Mouse (Mus musculus): ENCODE measurements at regions not wholly inside any gene's neighbourhood (a gene's known extent, or its start where the extent isn't known, plus 50 kb on each side); places are given as distances from the start of the nearest gene placed in this dataset.
"Not testable (repeated sequence)": the region's sequence is repeated elsewhere in the genome, so short reads cannot be mapped to it uniquely, and the experiment has no call there.

- no peak for DNase-seq (ENCODE audit: low spot score in 2 of 2)
Observed at GRCm38 (mm10) chr17:4875086-4876046, 118.8 kb upstream of the Arid1b start.

- no peak for DNase-seq (ENCODE audit: low spot score in 2 of 2)
Observed at GRCm38 (mm10) chr17:4876431-4876830, 117.7 kb upstream of the Arid1b start.

GRCm38 (mm10) chr17:4881473-4881872 is 112.7 kb upstream of the Arid1b start:
- DNase-seq (ENCODE audit: low spot score in 2 of 2) = no peak

- no peak for DNase-seq (ENCODE audit: low spot score in 2 of 2)
Observed at GRCm38 (mm10) chr17:4884083-4884482, 110.0 kb upstream of the Arid1b start.

- DNase-seq (ENCODE audit: low spot score in 2 of 2) = no peak
Observed at GRCm38 (mm10) chr17:4884761-4885160, 109.4 kb upstream of the Arid1b start.

- DNase-seq (ENCODE audit: low spot score in 2 of 2) = not testable (repeated sequence)
Observed at GRCm38 (mm10) chr17:4887331-4887730, 106.8 kb upstream of the Arid1b start.

- no peak for DNase-seq (ENCODE audit: low spot score in 2 of 2)
Observed at GRCm38 (mm10) chr17:4889577-4889976, 104.6 kb upstream of the Arid1b start.

- no peak for DNase-seq (ENCODE audit: low spot score in 2 of 2)
Observed at GRCm38 (mm10) chr17:4890131-4890530, 104.0 kb upstream of the Arid1b start.

- DNase-seq (ENCODE audit: low spot score in 2 of 2) = no peak
Observed at GRCm38 (mm10) chr17:4891576-4891975, 102.6 kb upstream of the Arid1b start.

- DNase-seq (ENCODE audit: low spot score in 2 of 2) = not testable (repeated sequence)
Observed at GRCm38 (mm10) chr17:4894756-4895330, 99.3 kb upstream of the Arid1b start.

GRCm38 (mm10) chr17:4903129-4903528 is 91.0 kb upstream of the Arid1b start:
- no peak for DNase-seq (ENCODE audit: low spot score in 2 of 2)

GRCm38 (mm10) chr17:4906504-4906903 is 87.6 kb upstream of the Arid1b start:
- no peak for DNase-seq (ENCODE audit: low spot score in 2 of 2)

- no peak for DNase-seq (ENCODE audit: low spot score in 2 of 2)
Observed at GRCm38 (mm10) chr17:4907181-4907752, 86.9 kb upstream of the Arid1b start.

GRCm38 (mm10) chr17:4907841-4908571 is 86.1 kb upstream of the Arid1b start:
- DNase-seq (ENCODE audit: low spot score in 2 of 2) = peak; percentile 64 to 82

- no peak for DNase-seq (ENCODE audit: low spot score in 2 of 2)
Observed at GRCm38 (mm10) chr17:4908572-4908965, 85.6 kb upstream of the Arid1b start.

GRCm38 (mm10) chr17:4910182-4910581 is 84.0 kb upstream of the Arid1b start:
- DNase-seq (ENCODE audit: low spot score in 2 of 2) = no peak

GRCm38 (mm10) chr17:4913001-4913400 is 81.1 kb upstream of the Arid1b start:
- DNase-seq (ENCODE audit: low spot score in 2 of 2) = no peak

GRCm38 (mm10) chr17:4919866-4920495 is 74.2 kb upstream of the Arid1b start:
- DNase-seq (ENCODE audit: low spot score in 2 of 2) = no peak

- DNase-seq (ENCODE audit: low spot score in 2 of 2) = no peak
Observed at GRCm38 (mm10) chr17:4921121-4921520, 73.0 kb upstream of the Arid1b start.

- DNase-seq (ENCODE audit: low spot score in 2 of 2) = no peak
Observed at GRCm38 (mm10) chr17:4928631-4929030, 65.5 kb upstream of the Arid1b start.

GRCm38 (mm10) chr17:4935268-4935667 is 58.9 kb upstream of the Arid1b start:
- no peak for DNase-seq (ENCODE audit: low spot score in 2 of 2)

GRCm38 (mm10) chr17:4940589-4940988 is 53.5 kb upstream of the Arid1b start:
- no peak for DNase-seq (ENCODE audit: low spot score in 2 of 2)
